Mouse (Mus musculus): ENCODE results near the gene Cyth2.

Cyth2 gene

GRCm38 (mm10) chr7:45812921-45813320 lies 1.5 kb downstream of the Cyth2 start:
- no peak for DNase-seq (ENCODE audit: low spot score)

GRCm38 (mm10) chr7:45809276-45810075 lies 4.9 kb downstream of the Cyth2 start:
- DNase-seq (ENCODE audit: low spot score), result no peak

GRCm38 (mm10) chr7:45808471-45808870 lies 5.9 kb downstream of the Cyth2 start:
- no peak for DNase-seq (ENCODE audit: low spot score)

DNA sequence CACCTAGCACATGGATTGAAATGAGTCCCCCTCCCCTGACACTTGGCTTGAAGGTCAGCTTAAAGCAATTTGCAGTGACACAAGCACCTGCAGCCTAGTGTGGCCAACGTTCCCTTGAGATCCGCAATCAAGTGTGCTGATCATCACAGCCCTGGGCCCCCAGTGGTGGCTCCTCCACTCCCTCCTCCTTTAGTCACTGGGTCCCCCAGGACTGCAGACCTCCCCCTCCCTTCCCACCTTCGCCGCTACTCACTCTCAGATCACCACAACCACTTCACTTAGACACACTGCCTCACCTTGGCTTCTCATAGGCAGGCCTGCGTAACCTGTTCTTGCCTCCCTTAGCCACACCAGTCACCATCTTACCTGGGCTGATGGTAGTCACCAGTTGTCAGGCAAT lies 8.4 kb downstream of the Cyth2 start:
- no peak for DNase-seq (ENCODE audit: low spot score)

DNA sequence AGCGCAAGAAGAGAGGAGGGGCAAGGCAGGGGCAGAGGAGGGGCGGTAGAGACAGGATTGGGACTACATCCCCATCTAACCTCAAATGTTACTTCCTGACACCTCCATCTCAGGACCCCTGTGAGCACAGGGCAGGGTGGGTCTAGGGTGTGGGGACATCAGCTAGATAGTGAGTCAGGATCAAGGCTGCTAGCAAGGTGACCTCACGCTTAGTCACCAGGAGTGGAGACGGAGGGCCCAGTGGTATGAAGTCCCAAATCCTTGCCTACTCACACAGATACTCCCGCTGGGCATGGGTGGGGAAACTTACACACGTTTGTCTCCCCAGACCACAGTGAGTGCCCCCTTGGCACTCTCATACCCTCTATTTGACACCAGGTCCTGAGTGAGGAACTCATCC lies 11.8 kb downstream of the Cyth2 start:
- no peak for DNase-seq (ENCODE audit: low spot score)

GRCm38 (mm10) chr7:45801348-45801747 lies 13.0 kb downstream of the Cyth2 start:
- DNase-seq (ENCODE audit: low spot score), result peak; percentile 84

GRCm38 (mm10) chr7:45800546-45801204 lies 13.7 kb downstream of the Cyth2 start:
- DNase-seq (ENCODE audit: low spot score), result peak; percentile 58

DNA sequence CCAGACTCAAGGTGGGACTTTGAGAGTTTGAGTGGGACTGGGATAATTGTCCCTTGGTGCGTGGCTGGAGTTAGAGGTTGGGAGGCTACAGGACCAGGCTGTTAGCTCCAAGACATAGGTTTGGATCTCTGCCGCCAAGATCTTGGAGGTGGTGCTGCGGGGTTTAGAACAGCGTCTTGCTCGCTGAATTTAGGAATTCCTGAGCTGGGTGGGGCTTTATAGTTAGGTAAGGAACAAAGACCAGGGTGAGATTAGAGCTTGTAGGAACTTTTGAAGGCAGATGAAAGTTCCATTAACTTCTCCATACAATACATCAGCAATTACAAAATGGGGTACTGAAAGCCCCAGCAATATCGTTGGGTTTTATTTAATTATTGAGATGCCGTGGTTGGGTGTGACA lies 14.4 kb downstream of the Cyth2 start:
- DNase-seq (ENCODE audit: low spot score), result no peak

GRCm38 (mm10) chr7:45798931-45799330 lies 15.4 kb downstream of the Cyth2 start:
- DNase-seq (ENCODE audit: low spot score), result no peak

DNA sequence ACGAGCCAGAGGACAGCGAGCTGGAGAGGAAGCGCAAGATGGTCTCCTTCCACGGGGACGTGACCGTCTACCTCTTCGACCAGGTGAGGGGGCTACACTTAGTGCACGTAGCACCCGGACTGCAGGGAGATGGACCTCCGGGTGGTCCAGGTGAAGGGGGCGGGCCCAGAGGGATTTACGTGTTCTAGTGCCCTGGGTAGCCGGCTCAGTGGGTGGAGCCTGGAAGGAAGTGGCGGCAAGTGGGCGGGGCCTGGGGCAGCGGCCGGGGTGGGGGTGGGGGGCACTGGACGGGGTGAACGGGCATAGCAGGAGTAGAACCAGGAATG lies 15.9 kb downstream of the Cyth2 start:
- peak; percentile 42 for DNase-seq (ENCODE audit: low spot score)

- DNase-seq (ENCODE audit: low spot score), result no peak
These were observed 16.5 kb downstream of the Cyth2 start for GRCm38 (mm10) chr7:45797661-45798510.

DNA sequence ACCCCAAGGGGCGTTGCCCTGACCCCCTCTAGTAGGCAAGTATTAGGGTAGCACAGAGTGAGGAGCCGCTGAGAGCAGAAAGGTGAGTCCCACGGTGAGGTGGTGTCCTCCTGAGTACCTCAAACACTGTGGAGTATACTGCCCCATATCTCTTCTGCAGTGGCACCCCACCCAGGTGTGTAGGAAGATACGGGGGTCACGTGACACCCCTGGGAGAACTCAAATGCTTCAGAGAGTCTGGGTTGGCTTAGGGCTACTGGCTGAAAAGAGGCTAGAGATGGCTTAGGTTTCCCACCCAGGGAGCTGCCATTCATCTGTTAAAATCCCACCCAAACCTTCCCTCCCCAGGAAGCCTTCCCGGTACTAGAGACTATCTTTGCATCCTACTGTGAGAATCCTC lies 17.4 kb downstream of the Cyth2 start:
- DNase-seq (ENCODE audit: low spot score), result peak; percentile 69

DNA sequence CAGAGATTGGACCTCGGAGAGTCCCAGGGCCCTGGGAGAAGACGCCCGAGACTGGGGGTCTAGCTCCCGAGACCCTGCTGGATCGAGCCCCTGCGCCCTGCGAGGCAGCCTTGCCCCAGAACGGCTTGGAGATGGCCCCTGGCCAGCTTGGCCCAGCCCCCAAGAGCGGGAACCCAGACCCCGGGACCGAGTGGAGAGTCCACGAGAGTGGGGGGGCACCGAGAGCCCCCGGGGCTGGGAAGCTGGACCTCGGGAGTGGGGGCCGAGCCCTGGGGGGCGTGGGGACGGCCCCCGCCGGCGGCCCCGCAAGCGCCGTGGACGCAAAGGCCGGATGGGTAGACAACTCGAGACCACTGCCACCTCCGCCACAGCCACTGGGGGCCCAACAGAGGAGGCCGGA lies 19.4 kb downstream of the Cyth2 start:
- DNase-seq (ENCODE audit: low spot score), result no peak

DNA sequence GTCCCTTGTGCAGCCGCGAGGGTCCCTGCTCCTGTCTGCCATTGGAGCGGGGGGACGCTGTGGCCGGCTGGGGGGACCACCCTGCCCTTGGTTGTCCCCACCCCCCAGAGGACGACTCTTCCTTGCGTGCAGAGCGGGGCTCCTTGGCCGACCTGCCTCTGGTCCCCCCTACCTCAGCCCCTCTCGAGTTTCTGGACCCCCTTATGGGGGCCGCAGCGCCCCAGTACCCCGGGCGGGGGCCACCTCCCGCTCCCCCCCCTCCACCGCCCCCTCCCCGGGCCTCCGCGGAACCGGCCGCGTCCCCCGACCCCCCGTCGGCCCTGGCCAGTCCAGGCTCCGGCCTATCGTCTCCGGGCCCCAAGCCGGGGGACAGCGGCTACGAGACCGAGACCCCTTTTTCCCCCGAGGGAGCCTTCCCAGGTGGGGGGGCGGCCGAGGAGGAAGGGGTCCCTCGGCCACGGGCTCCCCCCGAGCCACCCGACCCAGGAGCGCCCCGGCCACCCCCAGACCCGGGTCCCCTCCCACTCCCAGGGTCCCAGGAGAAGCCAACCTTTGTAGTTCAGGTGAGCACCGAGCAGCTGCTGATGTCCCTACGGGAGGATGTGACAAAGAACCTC lies 20.3 kb downstream of the Cyth2 start:
- no peak for DNase-seq (ENCODE audit: low spot score)

- no peak for DNase-seq (ENCODE audit: low spot score)
These were observed 21.1 kb downstream of the Cyth2 start for GRCm38 (mm10) chr7:45793240-45793639.

DNA sequence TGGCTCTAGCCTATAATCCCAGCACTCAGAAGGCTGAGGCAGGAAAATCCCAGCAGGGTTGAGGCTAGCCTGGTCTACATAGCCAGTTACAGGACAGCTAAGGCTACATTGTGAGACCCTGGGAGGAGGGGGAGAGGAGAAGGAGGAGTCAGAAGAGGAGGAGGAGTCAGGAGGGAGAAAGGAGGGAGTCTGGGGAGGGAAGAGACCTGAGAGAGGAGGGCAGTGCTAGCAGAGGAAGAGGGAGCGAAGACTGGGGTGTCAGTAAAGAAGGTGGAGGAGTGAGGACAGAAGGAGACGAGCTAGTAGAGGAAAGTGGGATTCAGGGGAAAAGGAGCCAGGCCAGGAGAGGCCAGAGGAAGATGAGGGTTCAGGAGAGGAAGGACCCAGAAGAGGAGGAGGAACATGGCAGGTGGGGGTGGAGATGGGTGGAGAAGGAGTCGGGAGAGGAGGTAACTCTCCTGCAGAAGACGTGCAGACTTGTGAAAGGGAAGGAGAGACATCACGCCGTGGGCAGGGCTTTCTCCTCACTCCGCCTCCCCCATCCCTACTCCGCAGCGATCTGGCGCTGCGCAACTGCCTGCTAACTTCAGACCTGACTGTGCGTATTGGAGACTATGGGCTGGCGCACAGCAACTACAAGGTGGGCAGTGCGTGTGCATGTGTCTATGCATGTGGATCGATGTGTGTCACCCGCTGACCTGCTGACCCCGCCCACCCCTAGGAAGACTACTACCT lies 22.5 kb downstream of the Cyth2 start:
- DNase-seq (ENCODE audit: low spot score), result no peak

- no peak for DNase-seq (ENCODE audit: low spot score)
These were observed 23.7 kb downstream of the Cyth2 start for GRCm38 (mm10) chr7:45790721-45791120.

GRCm38 (mm10) chr7:45787642-45788041 lies 26.7 kb downstream of the Cyth2 start:
- no peak for DNase-seq (ENCODE audit: low spot score)

DNA sequence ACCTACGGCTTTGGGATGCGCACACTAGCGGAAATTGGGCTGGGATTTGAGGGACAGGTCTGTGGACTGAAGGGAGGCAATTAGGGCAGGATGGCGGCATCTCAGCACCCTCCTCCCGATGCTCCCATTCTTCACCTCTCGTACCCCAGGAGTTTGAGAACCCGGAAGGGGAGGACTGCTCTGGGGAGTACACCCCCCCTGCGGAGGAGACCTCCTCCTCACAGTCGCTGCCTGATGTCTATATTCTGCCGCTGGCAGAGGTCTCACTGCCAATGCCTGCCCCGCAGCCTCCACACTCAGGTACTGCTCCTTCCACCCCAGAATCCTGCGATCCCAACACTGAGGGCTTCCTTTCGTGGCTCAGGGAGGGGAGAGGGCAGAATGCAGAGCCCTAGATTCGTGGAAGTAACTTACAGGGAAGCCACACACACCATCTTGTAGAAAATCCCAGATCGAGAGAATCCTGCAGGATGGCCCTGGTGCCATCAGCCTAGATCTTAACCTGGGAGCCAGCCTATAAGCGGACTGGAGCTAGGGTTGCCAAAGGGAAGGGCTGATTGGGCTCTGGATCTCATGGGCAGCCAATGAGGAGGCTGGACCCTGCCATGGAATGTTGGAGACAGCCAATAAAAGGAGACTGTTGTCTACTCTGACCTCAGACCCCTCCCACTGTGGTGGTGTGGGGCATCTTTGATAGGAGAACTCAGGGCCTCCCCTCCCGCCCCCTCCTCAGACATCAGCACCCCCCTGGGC lies 27.5 kb downstream of the Cyth2 start:
- DNase-seq (ENCODE audit: low spot score), result no peak

DNA sequence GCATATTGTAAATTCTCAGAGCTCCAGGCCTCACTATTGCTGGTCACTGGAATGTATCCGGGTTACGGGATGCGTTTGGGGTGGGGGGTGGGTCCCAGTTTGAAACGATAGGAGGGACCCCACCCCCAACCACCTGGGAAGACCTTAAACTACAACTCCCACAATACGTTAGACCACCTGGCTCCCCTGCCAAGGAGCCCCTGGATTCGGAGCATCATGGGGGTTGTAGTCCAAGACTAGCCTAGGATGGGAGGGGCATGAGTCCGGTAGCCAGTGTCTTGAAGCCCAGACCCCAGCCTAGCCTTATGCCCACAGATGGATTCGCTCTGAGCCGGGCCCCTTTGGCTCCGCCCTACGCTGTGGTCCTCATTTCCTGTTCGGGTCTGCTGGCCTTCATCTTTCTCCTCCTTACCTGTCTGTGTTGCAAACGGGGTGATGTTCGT lies 28.2 kb downstream of the Cyth2 start:
- DNase-seq (ENCODE audit: low spot score), result no peak
